Mouse (Mus musculus): ENCODE results near the gene Plekha7. TPM values are rescaled to one million over a fixed set of nuclear protein-coding genes. Genes with fewer than 3 reads are reported as not detected.

The Plekha7 gene
- total RNA-seq, 2 experiments from 2014 or later = 3.9 to 5.6 TPM

DNA sequence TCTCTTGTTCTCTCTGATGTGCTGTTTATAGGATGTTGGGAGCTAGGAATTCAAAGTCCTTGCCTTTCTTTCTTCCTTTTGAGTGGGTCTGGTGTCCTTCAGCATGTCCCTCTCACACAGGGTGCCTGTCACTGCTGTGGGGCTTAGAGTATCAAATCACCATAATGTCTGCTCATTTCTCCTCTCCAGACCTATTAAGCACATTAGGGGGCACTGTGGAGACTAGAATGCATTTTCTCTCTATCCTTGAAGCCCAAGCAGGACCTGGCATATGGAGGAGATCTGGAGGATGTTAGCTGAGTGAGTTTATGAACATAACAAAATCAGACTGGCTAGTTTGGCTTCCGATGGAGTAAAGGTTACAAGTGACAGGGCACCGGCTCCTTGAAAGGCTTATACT lies 161.1 kb downstream of the Plekha7 start:
- intact Hi-C loops (cut with DNase I) = no loop called here
- no peak for DNase-seq

DNA sequence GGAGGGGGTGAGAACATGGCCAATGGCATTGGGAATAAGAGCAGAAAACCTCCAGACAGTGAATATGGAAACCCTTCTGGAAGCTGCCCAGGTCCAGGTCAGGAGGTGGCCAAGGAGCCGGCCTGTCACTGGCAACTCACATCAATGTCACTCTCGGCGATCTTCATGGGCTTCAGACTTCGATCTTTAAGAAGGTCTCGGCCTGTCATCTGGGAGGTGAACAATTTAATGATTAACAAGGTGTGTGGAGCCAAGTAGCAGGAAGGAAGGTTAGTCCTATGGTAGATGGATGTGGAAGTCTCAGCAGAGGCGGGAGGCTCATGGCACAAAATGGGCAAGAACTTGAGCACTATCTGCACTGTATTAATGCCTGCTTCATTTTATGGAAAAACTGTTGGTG lies 163.1 kb downstream of the Plekha7 start:
- DNase-seq = no peak
- intact Hi-C loops (cut with DNase I) = no loop called here

DNA sequence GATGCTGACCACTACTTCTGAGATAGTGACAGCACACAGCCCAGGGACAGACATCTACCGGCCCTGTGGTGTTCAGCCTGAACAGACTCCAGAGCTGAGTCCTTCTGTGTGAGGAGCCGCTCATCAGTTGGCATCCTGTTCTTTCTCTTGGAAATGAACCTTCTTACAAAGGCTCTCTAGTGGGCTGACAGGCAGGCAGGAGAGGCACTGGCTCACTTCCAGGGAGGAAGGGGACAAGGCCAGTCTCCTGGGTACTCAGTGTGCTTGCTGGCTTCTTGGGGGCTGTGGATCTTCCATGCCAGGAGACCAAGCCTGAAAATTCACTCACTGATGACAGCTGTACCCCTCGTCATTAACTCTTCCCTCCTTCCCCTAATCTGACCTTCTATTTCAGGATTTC lies 170.5 kb downstream of the Plekha7 start:
- intact Hi-C loops (cut with DNase I) = no loop called here
- DNase-seq = no peak

DNA sequence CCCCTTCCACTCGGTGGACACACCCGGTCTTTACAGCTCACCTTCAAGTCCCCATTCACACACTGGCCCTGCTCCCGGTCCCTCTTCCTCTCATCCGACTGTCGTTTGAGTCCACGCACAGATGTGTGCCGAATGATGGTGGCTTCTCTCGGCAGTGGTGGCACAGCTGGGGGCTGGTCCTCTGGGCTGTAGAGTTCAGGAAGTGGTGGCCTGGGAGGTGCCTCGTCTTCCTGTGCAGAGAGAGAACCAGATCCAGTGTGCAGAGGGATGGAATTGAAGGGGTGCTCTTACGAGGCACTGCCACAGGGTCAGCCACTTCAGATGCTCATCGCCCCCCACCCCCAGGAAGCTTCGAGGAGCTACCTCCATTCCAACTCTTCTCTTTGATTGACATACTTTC lies 171.0 kb downstream of the Plekha7 start:
- intact Hi-C loops (cut with DNase I) = no loop called here
- DNase-seq = no peak

DNA sequence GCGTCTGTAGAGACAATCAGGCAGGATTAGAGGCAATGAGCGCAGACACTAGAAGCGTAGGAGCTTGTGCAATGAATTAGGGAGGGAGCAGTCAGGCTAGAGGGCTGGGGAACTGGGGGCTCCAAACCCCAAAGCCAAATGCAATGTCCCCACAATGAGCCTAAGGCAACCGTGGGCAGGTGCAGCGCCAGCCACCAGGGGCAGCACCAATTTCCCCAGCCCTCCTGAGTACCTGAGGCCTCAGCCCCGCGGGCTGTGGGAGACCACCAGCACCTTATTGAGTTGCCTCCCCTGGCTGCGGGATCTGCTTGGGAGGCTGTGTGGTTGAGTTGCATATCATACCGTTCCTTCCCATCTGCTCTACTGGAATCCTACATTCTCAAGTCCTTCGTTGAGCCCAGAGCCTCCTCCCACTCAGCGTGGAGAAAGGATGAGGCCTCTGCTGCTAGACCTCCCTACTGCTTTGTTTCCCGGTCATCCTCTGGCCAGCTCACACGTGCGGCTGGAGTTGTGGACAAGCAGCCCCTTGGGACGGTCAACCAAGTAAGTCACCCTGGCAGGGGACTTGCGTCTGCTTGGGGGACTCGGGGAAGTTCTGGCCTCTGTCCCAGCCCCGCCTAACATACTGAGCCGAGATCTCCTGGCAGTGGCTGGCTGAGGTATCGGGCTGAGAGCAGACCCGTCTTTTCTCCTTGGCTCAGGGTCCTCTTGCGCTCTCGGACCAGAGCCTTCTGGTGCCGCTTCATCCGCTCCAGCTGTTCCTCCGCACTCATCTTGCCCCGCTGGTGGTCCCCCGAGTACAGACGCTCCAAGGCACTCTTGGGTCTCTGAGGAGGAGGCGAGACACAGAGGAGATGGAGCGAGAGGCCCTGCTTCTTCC lies 173.5 kb downstream of the Plekha7 start:
- no peak for DNase-seq
- intact Hi-C loops (cut with DNase I) = loop anchor here (5.0 kb wide), 1 partner anchor 188 kb away; no protein-coding TSS in a partner anchor

DNA sequence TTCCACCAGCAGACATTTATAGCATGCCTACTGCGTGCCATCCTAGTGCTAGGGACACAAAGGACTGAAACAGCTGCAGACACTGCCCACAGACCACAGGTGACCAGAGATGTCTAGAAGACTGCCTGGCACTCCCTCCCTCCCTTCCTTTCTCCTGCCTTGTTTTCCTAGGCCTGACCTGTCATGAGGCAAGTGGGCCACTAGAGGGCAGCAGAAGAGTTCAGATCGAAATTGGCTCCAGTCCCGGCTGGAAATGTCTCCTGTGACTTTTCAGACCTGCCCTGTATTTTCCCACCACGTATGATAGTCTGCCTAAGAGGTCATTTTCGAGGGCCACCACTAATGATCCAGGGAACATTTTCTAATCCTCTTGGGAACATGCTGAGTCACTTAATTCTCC lies 176.1 kb downstream of the Plekha7 start:
- peak; percentile 79 to 82 for DNase-seq
- intact Hi-C loops (cut with DNase I) = loop anchor here (2.0 to 5.0 kb wide), 3 partner anchors 29 to 190 kb away; no protein-coding TSS in a partner anchor

DNA sequence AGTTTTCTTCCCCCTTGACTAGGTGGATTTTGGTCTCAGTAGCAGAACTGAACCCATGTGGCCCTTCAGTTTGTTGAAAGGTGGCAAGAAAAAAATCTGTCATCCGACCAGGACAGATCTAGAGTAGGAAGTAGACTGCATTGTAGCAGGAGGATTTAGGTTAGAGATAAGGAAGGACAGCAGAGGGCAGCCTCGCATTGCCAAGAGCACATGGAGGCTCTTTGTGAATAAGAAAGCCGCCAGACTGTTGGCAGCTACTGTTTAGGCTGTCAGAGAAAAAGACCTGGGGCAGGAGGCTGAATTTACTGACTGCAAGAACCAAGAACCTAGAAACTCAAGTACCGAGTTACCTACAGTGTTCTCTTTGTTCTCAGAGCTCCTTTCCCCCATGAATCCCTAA lies 176.8 kb downstream of the Plekha7 start:
- no peak for DNase-seq
- intact Hi-C loops (cut with DNase I) = loop anchor here (5.0 kb wide), 1 partner anchor 191 kb away; no protein-coding TSS in a partner anchor

DNA sequence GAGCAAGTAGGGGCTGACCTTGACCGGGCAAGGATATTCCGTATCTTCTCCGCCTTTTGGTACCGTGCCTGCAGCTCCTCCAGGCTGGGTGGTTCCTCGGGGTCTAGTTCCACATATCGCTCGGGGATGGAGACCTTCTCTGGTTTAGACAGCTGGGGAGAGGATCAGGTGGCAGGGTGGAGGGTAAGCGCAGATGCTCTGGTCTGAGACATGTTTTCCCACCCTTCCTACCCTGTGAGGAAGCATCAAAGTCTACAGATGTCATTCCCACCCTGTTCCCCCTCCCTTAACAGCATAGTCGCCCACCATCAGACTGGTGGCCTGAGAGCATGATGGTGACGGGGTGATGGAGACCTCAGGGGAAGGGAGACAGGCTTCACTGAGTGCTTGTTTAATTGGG lies 178.8 kb downstream of the Plekha7 start:
- intact Hi-C loops (cut with DNase I) = no loop called here
- no peak for DNase-seq

DNA sequence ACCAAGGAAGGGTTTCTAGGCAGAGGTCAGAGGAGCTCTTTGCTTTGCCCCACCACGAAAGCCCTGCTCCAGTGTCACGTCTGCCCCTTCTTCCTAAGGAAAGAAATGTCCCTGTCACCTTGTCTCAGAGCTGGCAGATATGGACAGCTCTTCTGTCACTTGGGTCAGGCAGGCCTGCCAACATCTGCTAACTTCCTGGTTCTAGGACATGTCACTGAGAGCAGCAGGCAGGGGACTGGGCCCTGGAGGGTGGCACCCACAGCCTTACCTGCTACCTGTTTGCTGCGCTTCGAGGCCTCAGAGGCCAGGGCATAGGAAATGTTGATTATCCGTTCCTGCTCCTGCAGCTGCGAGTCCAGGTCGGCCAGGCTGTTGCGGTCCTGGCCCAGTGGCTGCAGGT lies 179.9 kb downstream of the Plekha7 start:
- no peak for DNase-seq
- intact Hi-C loops (cut with DNase I) = no loop called here

DNA sequence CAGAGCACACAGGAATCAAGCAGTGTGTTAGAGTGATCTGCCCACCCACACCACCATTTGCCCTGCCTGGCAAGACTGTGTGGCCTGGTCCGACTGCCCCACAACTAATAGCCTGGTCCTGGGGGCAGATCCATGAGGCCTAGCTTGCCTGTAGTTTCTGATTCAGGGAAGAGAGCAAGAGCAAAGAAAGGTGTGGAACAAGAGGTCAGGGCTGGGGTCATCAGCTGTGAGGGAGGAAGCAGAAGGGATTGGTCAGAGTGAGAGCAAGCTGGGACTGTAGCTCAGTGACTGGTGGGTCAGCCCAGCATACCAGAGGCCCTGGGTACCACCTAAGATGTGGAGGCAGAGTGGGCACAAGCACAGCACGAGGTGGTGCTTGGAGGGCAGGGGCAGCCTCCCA lies 181.1 kb downstream of the Plekha7 start:
- DNase-seq = no peak
- intact Hi-C loops (cut with DNase I) = no loop called here

DNA sequence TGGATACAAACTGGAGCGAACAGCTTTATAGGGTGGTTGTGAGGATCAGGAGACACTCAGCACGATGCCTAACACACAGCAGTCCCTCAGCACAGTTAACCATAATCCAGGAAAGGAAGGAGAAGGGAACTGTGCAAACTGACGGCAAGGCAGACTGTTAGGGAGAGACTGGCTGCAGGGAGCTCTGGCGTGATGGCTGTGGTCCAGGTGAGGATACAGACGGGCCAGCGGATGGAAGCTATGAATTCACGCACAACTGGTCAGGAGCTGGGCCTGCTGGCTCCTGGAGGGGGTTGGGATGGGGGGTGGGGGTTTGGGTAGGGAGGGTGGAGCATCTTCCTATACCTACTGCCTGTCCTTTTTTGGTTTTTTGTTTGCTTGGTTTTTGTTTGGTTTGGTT lies 182.5 kb downstream of the Plekha7 start:
- DNase-seq = no peak
- intact Hi-C loops (cut with DNase I) = no loop called here

DNA sequence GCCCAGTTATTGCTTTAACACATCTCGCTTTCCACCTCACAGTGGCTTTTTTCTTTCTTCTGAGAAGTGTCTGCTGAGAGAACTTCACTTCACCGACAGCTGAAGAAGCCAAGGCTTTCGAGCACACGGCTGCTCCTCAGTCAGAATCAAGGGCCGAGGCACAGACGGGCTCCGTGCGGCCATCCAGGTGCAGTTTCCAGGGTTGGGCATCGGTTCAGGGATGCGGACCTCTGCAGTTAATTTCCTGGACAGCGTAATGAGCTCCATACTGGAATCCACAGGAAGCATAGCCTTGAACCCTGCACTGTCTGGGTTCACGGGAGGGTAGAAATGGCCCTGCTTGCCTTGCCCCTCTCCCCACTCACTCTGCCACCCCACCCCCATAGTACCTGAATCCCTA lies 184.1 kb downstream of the Plekha7 start:
- intact Hi-C loops (cut with DNase I) = no loop called here
- no peak for DNase-seq

DNA sequence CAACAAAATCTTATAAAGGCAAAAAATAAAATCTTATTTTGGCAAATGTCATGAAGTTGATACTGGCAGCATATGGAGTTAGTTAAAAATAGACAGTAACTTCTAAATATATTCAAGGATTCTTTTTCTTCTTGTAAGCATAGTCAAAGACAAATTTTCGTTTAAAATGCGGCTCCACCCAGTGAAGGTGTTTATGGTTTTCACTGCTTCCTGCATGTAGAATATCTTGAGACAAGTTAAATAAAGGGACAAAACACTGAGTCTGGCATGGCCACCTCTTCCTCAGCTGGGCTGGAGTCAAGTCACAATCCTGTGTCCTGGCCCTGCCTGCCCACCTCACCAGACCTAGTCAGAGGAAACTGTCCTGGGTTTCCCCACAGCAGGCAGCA lies 184.6 kb downstream of the Plekha7 start:
- DNase-seq = no peak
- intact Hi-C loops (cut with DNase I) = no loop called here

DNA sequence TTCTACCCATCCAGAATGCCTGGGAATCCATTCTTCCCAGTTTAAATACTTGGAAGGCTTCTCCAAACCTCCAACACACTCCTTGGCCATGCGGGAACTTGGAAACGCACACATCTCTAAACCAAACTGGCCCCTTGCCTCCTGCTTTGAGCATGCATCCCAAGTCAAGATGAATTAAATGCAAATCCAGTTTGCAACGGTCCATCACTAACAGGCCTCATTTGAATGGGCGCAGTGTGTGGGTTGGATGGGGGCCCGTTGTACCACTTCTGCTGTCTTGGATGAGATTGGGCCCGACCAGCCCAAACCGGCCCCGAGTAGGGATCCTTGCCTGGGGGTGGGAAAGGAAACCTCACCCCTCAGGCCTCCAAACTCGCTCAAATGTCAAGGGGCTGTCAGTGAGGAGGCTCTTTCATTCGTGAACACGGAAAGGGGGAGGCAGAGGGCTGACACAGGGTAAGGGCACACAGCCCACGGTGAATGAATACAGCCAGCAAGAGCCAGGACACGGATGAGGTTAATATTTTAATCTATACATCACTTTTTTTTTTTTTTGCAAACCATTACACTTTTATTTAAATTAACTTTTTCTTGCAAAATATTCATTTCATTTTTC lies 185.1 kb downstream of the Plekha7 start:
- intact Hi-C loops (cut with DNase I) = no loop called here
- no peak for DNase-seq

DNA sequence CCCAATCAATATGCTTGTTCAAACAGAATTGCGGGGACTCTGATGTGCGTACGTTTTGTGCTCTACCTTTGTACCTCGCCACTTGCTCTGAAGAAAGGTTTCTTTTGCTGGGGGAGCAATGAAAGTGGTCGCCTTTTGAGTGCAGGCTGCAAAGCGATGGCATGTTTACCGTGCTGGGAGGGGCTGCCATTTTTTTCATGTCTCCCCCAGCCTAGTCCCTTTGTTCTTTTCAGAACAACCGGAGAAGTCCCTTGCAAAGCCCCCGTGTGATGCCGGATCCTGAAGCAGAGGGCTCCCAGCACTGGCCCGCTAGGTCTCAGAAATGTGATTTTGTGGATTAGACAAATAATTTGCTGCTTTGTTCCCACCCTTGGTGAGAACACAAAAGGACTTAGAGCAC lies 187.0 kb downstream of the Plekha7 start:
- intact Hi-C loops (cut with DNase I) = no loop called here
- DNase-seq = no peak

DNA sequence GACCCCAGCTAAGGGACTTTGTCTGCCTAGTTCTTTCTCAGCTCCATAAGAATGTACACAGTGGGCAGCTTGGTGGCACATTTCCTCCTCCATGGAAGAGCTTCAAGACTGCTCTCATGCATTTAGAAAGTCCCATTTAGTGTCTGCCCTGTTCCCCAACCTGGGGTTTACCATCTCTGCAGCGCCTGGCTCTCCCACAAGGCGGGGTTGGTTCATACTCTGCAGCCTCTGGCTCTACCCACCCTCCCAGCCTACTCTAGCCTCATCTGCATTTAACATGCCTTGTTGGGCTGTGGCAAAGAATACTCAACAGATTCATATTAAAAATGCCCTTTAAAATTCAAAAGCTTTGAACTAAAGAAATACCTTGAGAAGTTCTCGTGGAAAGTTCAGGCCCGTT lies 187.4 kb downstream of the Plekha7 start:
- no peak for DNase-seq
- intact Hi-C loops (cut with DNase I) = no loop called here

DNA sequence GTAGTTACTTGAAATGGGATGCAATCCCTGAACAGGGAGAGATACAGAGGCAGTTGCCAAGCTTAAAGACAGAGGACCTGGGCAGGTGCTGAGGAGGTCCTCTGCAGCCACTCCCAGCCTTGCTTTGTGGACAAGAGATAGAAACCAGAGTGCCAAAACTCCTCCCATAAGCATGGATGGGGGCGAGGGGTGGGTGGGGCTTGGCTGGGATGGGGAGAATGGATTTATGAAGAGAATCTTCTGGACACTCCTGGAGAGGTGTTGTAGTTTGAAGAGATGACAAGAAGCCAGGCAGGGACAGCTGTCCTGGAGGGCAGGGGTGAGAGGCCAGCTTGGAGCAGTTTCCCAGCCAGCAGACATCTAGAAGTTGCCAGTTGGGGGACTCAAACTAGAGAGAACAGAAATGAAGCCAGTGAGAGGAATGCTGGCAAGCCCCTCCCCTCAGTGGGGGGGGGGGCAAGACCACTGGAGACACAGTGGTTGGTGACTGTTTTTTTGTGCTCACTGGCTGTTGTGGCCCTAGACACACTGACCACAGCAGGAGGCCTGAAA lies 188.8 kb downstream of the Plekha7 start:
- DNase-seq = no peak
- intact Hi-C loops (cut with DNase I) = no loop called here

DNA sequence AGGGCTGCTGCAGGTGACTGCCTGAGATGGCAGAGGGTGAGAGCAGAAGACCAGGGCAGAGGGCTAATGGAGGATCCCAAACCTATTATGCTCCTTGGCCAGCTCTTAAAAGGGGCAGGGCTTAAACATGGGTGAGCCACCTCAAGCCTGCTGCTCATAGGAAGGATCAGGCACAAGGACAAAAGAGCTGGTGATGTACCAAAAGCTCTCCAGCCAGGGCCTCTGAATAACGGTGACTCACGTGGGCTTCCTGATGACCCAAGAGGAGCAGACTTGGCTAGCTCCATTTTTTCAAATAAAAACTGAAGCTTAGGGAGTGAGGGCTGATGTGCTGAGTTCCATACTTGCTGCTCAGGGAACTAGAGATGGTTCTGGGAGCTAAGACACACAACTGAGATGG lies 192.2 kb downstream of the Plekha7 start:
- no peak for DNase-seq
- intact Hi-C loops (cut with DNase I) = no loop called here

DNA sequence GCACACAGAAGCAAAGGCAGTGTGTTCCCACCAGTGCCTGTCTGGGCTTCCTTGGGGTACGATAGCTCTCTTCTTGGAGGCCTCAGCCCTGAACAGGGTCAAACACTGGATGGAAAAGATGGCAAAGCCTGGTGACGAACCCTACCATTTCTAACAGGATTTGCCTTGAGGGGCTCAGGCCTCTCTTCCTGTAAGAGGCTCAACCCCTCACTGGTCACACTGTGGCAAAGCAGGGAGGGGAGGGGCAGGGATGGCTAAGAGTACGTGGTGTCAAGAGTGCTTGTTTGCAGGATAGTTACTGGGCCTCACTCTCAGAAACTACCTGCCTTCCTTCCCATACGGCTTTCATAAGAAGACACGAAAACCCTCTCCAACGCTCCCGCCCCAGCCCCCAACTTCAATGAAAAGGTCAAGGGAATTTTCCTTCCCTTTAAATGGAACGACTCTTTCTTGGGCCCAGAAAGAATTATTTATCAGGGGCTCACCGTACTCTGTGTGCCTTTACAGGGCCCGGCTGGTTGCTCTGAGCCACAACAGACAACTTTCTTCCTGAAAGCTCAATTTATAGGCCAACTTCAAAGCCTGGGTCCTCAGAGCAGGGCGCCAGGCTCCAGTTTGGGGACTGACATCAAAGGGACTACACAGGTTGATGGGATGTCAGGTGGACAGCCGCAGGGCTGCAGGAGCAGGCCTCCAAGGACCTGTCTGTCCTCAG lies 192.8 kb downstream of the Plekha7 start:
- DNase-seq = no peak
- intact Hi-C loops (cut with DNase I) = no loop called here

DNA sequence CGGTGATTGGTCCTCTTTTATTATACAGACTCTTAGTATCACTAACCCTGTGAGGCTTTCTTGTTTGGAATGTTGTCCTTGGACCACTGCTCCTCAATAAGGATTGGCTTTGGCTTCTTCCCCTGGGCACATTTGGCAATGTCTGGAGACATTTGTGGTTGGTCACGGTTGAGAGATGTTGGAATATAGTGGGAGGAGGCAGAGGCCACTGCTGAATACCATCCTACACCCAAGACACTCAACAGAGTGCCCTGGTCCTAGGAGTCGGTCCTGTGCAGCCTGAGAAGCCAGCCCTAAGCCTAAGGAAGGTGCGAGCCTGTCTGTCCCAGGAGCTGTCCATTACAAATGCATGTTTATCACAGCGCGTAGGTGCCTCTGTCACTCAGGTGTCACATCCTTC lies 196.6 kb downstream of the Plekha7 start:
- no peak for DNase-seq
- intact Hi-C loops (cut with DNase I) = no loop called here

DNA sequence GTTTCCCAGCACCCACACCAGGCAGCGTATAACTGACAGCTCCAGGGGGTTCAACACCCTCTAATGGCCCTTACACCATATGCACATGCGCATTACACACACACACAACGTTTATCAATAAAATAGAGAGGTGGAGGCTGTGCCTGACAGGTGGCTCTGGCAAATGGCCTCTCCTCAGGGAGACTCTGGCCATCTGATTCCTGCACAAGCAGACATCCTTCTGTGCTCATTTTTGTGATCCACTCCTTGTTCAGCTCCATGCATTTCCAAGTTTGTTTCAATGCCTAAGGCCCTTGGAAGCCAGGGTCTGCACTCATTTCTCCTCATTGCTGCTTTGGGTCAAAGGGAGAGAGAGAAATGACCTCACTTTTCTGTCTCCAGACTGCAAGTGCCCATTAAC lies 197.5 kb downstream of the Plekha7 start:
- intact Hi-C loops (cut with DNase I) = no loop called here
- DNase-seq = no peak
